Mouse (Mus musculus) liver, embryonic 14.5 days (tissue): ENCODE data around the gene Scarb2. TPM values are rescaled to one million over a fixed set of nuclear protein-coding genes. Genes with fewer than 3 reads are reported as not detected.

ENCODE experiments used
- ATAC-seq: fragments of 200-750 bp; cut with Nextera tagmentation; 2 replicates; pipeline ENCODE4 v1.8.0; 2017; ENCODE audit warnings: moderate number of reproducible peaks, mild to moderate bottlenecking, moderate library complexity; ENCODE audit not compliant: insufficient read depth
- DNase-seq, 3 experiments: peaks; one replicate each; pipeline ENCODE4 v3.0.0-alpha.2; 2012 to 2013; ENCODE audit warnings: low read depth in 3 of 3, low spot score in 3 of 3
- H3K27ac ChIP-seq: fragments of 300-500 bp; sonication (generic); 2 replicates; pipeline ENCODE4 v1.5.1; 2014; ENCODE audit warnings: moderate library complexity, mild to moderate bottlenecking, control low read depth, inconsistent platforms
- H3K27me3 ChIP-seq: fragments of 300-500 bp; sonication (generic); 2 replicates; pipeline ENCODE4 v1.6.1; 2014; ENCODE audit warnings: mild to moderate bottlenecking, low read length, moderate library complexity; ENCODE audit not compliant: control insufficient read depth, insufficient read depth
- H3K36me3 ChIP-seq: fragments of 300-500 bp; sonication (generic); replicated peaks from 2 replicates; pipeline ENCODE4 v1.6.1; 2014; ENCODE audit warnings: low read depth; ENCODE audit not compliant: control insufficient read depth, insufficient read depth
- H3K4me1 ChIP-seq, 2 experiments: fragments of 200-500 bp in 1 of 2; fragments of 300-500 bp in 1 of 2; sonication (generic) in 1 of 2; replicated peaks; 2 replicates each; pipeline ENCODE4 v1.6.1; 2012 to 2014; ENCODE audit warnings: antibody characterized with exemption in 1 of 2, inconsistent platforms in 1 of 2, low read length in 1 of 2; ENCODE audit not compliant: control insufficient read depth in 2 of 2, insufficient read depth in 2 of 2
- H3K4me2 ChIP-seq: fragments of 300-500 bp; sonication (generic); 2 replicates; pipeline ENCODE4 v1.6.1; 2014; ENCODE audit warnings: low read depth, mild to moderate bottlenecking, control low read depth, moderate library complexity
- H3K4me3 ChIP-seq, 2 experiments: fragments of 200-500 bp in 1 of 2; fragments of 300-500 bp in 1 of 2; sonication (generic) in 1 of 2; 2 replicates each; pipeline ENCODE4 v1.5.1; 2012 to 2014; ENCODE audit warnings: low read depth in 2 of 2, low read length in 2 of 2, mild to moderate bottlenecking in 2 of 2, control low read depth in 1 of 2, inconsistent platforms in 1 of 2, moderate library complexity in 1 of 2; ENCODE audit not compliant: insufficient read depth in 1 of 2
- H3K9ac ChIP-seq: fragments of 300-500 bp; sonication (generic); replicated peaks from 2 replicates; pipeline ENCODE4 v1.6.1; 2014; ENCODE audit warnings: mild to moderate bottlenecking, control low read depth, moderate library complexity
- H3K9me3 ChIP-seq: fragments of 300-500 bp; sonication (generic); 2 replicates; pipeline ENCODE4 v1.6.1; 2016; ENCODE audit warnings: low read length, mixed read lengths; ENCODE audit not compliant: control insufficient read depth
- CTCF ChIP-seq: IDR thresholded peaks from 2 replicates; pipeline ENCODE4 v1.5.1; 2016; ENCODE audit warnings: antibody characterized with exemption, low read depth, control low read depth
- EP300 ChIP-seq: IDR thresholded peaks from 2 replicates; pipeline ENCODE4 v1.6.1; 2016; ENCODE audit warnings: antibody characterized with exemption, low read depth
- WGBS: fragments of 180-500 bp; shearing (Covaris S2); extraction: QIAGEN DNeasy Blood & Tissue Kit; methylation state at CpG from one replicate; pipeline ENCODE4 v1.1.7; 2014; ENCODE audit not compliant: insufficient replicate concordance; 5-methylcytosine and 5-hydroxymethylcytosine counted together
- polyA plus RNA-seq, 2 experiments: library from polyadenylated mRNA; depleted of rRNA in 1 of 2; stranded (reverse) in 1 of 2; unstranded in 1 of 2; fragments of >200 nt; fragmentation: Nextera tagmentation in 1 of 2; extraction: Ambion mirVana in 1 of 2; gene quantifications; 2 replicates each; pipeline versions ENCODE4 v1.2.1 to v1.2.3; 2012 to 2014

Gene Scarb2
- polyA plus RNA-seq, 2 experiments = 5.2 to 5.7 TPM

- WGBS = 61% methylated on average over 9 of the region's 9 CpGs
- no peak overlapping the region for H3K4me3 ChIP-seq
- DNase-seq (no peak), ATAC-seq (no peak)
- no peak overlapping the region for H3K9ac ChIP-seq
- no peak overlapping the region for H3K4me2 ChIP-seq
- no peaks in the 10 kb centered on the region for H3K4me1 ChIP-seq
- H3K9me3 ChIP-seq = no peaks in the 10 kb centered on the region
- peaks cover 3% of the 10 kb centered on the region; the same call in 1 of the 2 replicates for H3K36me3 ChIP-seq
- H3K27me3 ChIP-seq = no peaks in the 10 kb centered on the region
- TF ChIP-seq CTCF (no peak), EP300 (no peak)
- H3K27ac ChIP-seq = no peak overlapping the region
These were observed 97.1 kb downstream of the Scarb2 start for GRCm38 (mm10) chr5:92409361-92410155.

- H3K36me3 ChIP-seq = no peaks in the 10 kb centered on the region
- 44% methylated on average over 2 of the region's 2 CpGs for WGBS
- DNase-seq (no peak), ATAC-seq (no peak)
- H3K9ac ChIP-seq = no peak overlapping the region
- no peak overlapping the region for H3K27ac ChIP-seq
- H3K4me2 ChIP-seq = no peak overlapping the region
- H3K27me3 ChIP-seq = no peaks in the 10 kb centered on the region
- no peak for TF ChIP-seq CTCF
- no peak for TF ChIP-seq EP300
- no peak overlapping the region for H3K4me3 ChIP-seq
- H3K4me1 ChIP-seq = no peaks in the 10 kb centered on the region
- H3K9me3 ChIP-seq = no peaks in the 10 kb centered on the region
These were observed 102.3 kb downstream of the Scarb2 start for GRCm38 (mm10) chr5:92404400-92404678.

- no peaks in the 10 kb centered on the region for H3K27me3 ChIP-seq
These were observed 102.9 kb downstream of the Scarb2 start for GRCm38 (mm10) chr5:92403562-92404399.

GRCm38 (mm10) chr5:92402816-92403215 is 103.8 kb downstream of the Scarb2 start:
- Histone ChIP-seq H3K36me3 (no peaks in the 10 kb centered on the region), H3K27me3 (no peaks in the 10 kb centered on the region), H3K9ac (no peak overlapping the region), H3K27ac (no peak overlapping the region), H3K4me1 (peaks cover 3% of the 10 kb centered on the region in 2 experiments; a peak in 2 of 4 replicates), H3K9me3 (no peaks in the 10 kb centered on the region), H3K4me3 (no peak overlapping the region), H3K4me2 (no peak overlapping the region)
- no peak for TF ChIP-seq CTCF
- no peak for TF ChIP-seq EP300
- ATAC-seq = no peak
- no peak for DNase-seq
- WGBS = 69% methylated on average over 9 of the region's 9 CpGs

More at GRCm38 (mm10) chr5:92403562-92404399, 102.9 kb downstream of the Scarb2 start:
- DNase-seq (no peak), ATAC-seq (no peak)
- 68% methylated on average over 10 of the region's 10 CpGs for WGBS
- no peaks in the 10 kb centered on the region for H3K9me3 ChIP-seq
- H3K27ac ChIP-seq = no peak overlapping the region
- no peak overlapping the region for H3K4me2 ChIP-seq
- no peak overlapping the region for H3K9ac ChIP-seq
- H3K4me3 ChIP-seq = no peak overlapping the region
- no peaks in the 10 kb centered on the region for H3K36me3 ChIP-seq
- TF ChIP-seq EP300 = no peak
- TF ChIP-seq CTCF = no peak
- no peaks in the 10 kb centered on the region for H3K4me1 ChIP-seq

GRCm38 (mm10) chr5:92398153-92398552 is 108.5 kb downstream of the Scarb2 start:
- Histone ChIP-seq H3K4me3 (no peak overlapping the region), H3K27ac (no peak overlapping the region), H3K27me3 (peaks cover under 1% of the 10 kb centered on the region), H3K9me3 (no peaks in the 10 kb centered on the region), H3K4me2 (no peak overlapping the region), H3K9ac (no peak overlapping the region), H3K36me3 (no peaks in the 10 kb centered on the region), H3K4me1 (peaks cover 25 to 35% of the 10 kb centered on the region in 2 experiments)
- DNase-seq (peak; percentile 65 to 69 (median 69)), ATAC-seq (peak; percentile 49)
- TF ChIP-seq EP300 (no peak), CTCF (peak; percentile 96)
- 21% methylated on average over 5 of the region's 5 CpGs for WGBS
